Mouse (Mus musculus) activated CD4-positive, CD25-positive, alpha-beta regulatory T cell, adult 4 months (primary cell): Measurements from ENCODE around the gene Myo9b. TPM values are rescaled to one million over a fixed set of nuclear protein-coding genes. Genes with fewer than 3 reads are reported as not detected.
"Not testable (repeated sequence)": the region's sequence is repeated elsewhere in the genome, so short reads cannot be mapped to it uniquely, and the experiment has no call there.

Source experiments
- ATAC-seq: one replicate; pipeline ENCODE4 v1.8.0; 2017
- polyA plus RNA-seq, 2 experiments: library from polyadenylated mRNA; unstranded; fragments of 100-300 nt; shearing (Covaris generic); gene quantifications; one replicate each; pipeline ENCODE4 v1.2.1; 2017

The Myo9b gene
- polyA plus RNA-seq, 2 experiments from 2014 or later: 18.3 to 18.5 TPM

- no peak for ATAC-seq
These were observed 24.9 kb downstream of the Myo9b start for GRCm38 (mm10) chr8:71297439-71297838.

- ATAC-seq: no peak
These were observed 27.2 kb downstream of the Myo9b start for GRCm38 (mm10) chr8:71299716-71300115.

GRCm38 (mm10) chr8:71302788-71303187 is 30.3 kb downstream of the Myo9b start:
- ATAC-seq: no peak

GRCm38 (mm10) chr8:71303632-71304031 is 31.1 kb downstream of the Myo9b start:
- no peak for ATAC-seq

- ATAC-seq: no peak
These were observed 33.5 kb downstream of the Myo9b start for GRCm38 (mm10) chr8:71305988-71306387.

- ATAC-seq: no peak
These were observed 34.9 kb downstream of the Myo9b start for GRCm38 (mm10) chr8:71307371-71307770.

- ATAC-seq: no peak
These were observed 35.4 kb downstream of the Myo9b start for GRCm38 (mm10) chr8:71307913-71308312.

GRCm38 (mm10) chr8:71310446-71310845 is 37.9 kb downstream of the Myo9b start:
- no peak for ATAC-seq

GRCm38 (mm10) chr8:71312700-71313099 is 40.2 kb downstream of the Myo9b start:
- no peak for ATAC-seq

- no peak for ATAC-seq
These were observed 41.4 kb downstream of the Myo9b start for GRCm38 (mm10) chr8:71313951-71314350.

- no peak for ATAC-seq
These were observed 43.5 kb downstream of the Myo9b start for GRCm38 (mm10) chr8:71315972-71316371.

- no peak for ATAC-seq
These were observed 44.0 kb downstream of the Myo9b start for GRCm38 (mm10) chr8:71316486-71317031.

GRCm38 (mm10) chr8:71318610-71319009 is 46.1 kb downstream of the Myo9b start:
- not testable (repeated sequence) for ATAC-seq

GRCm38 (mm10) chr8:71319760-71320159 is 47.2 kb downstream of the Myo9b start:
- not testable (repeated sequence) for ATAC-seq

- no peak for ATAC-seq
These were observed 50.4 kb downstream of the Myo9b start for GRCm38 (mm10) chr8:71322939-71323338.

GRCm38 (mm10) chr8:71324848-71325247 is 52.3 kb downstream of the Myo9b start:
- ATAC-seq: peak; percentile 52

- not testable (repeated sequence) for ATAC-seq
These were observed 65.3 kb downstream of the Myo9b start for GRCm38 (mm10) chr8:71337834-71338233.

- no peak for ATAC-seq
These were observed 68.1 kb downstream of the Myo9b start for GRCm38 (mm10) chr8:71340625-71341024.

- ATAC-seq: no peak
These were observed 74.1 kb downstream of the Myo9b start for GRCm38 (mm10) chr8:71346581-71346980.

GRCm38 (mm10) chr8:71351117-71351516 is 78.6 kb downstream of the Myo9b start:
- no peak for ATAC-seq

- no peak for ATAC-seq
These were observed 79.0 kb downstream of the Myo9b start for GRCm38 (mm10) chr8:71351520-71351919.

- no peak for ATAC-seq
These were observed 85.5 kb downstream of the Myo9b start for GRCm38 (mm10) chr8:71358026-71358425.

- peak; percentile 70 for ATAC-seq
These were observed 94.4 kb downstream of the Myo9b start, which contains the start of gene Use1 for GRCm38 (mm10) chr8:71366771-71367528. Gene Use1, plus strand, starts transcription at chr8:71366848.

- ATAC-seq: no peak
These were observed 95.1 kb downstream of the Myo9b start for GRCm38 (mm10) chr8:71367529-71368176.
